12 mouse cellular contexts compared by ENCODE assay signal in the genomic region with DNA sequence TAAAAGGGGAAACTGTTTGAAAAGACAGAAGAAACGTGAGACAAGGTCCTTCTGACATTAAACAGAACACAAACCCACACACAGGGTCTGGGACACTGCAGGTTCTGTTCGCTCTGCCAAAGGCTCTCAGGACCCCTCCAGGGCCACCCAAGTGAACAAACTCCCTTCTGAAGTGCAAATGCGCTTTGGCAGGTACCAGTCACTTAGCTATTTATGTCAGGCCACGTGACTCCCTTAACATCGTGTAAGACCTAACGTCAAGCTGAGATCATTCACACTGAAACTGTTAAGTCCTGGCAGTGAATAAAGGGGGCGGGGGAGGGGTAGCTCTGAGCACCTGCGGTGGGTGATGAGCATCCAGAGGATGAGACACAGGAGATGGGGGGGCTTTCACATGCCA.
DNase-seq lines count a peak whose midpoint lies in the region; ATAC-seq and TF ChIP-seq lines count a peak whose summit lies in the region.
"Had no signal": no experiment of that assay in that cellular context is flagged by ENCODE, and none has a peak within 500 bp of the region (broad histone marks: within the 10 kb centered on the region; RNA-seq: fewer than 3 reads in every experiment).

No protein-coding gene starts in this region.

- ATAC-seq in forebrain, embryonic 11.5 days (replicated peaks; ENCODE audit: low FRiP score), result no peak
- ATAC-seq in intestine, embryonic 14.5 days (replicated peaks; ENCODE audit: low FRiP score, low TSS enrichment, low read depth), result peak; percentile 37; the same call in 1 of the 2 replicates
- ATAC-seq in intestine, postnatal 0 days, result no peak
- no peak for ATAC-seq in midbrain, embryonic 14.5 days (ENCODE audit: low FRiP score, low TSS enrichment)
- no peak for ATAC-seq in erythroid progenitor cell, adult 5-6 weeks (replicated peaks; ENCODE audit: low FRiP score, poor library complexity, severe bottlenecking)

- H3K27ac ChIP-seq in forebrain, embryonic 10.5 days, result 0 out of 2 replicates have a peak overlapping the region, but pooled peaks have one; percentile 33
- no peak overlapping the region for H3K27ac ChIP-seq in forebrain, embryonic 11.5 days (ENCODE audit: low read depth, low read length)
- peak overlapping the region; percentile 57; the same call in 1 of the 2 replicates for H3K27ac ChIP-seq in intestine, embryonic 14.5 days (ENCODE audit: low read depth)
- no peak overlapping the region for H3K27ac ChIP-seq in intestine, postnatal 0 days (ENCODE audit: low read depth, low read length)
- H3K27ac ChIP-seq in midbrain, embryonic 14.5 days (replicated peaks; ENCODE audit: low read depth, low read length), result no peak overlapping the region

- no peaks in the 10 kb centered on the region for H3K36me3 ChIP-seq in forebrain, embryonic 10.5 days (replicated peaks)
- H3K36me3 ChIP-seq in forebrain, embryonic 11.5 days (ENCODE audit: control insufficient read depth, insufficient read depth, low read length), result no peaks in the 10 kb centered on the region
- H3K36me3 ChIP-seq in intestine, embryonic 14.5 days (ENCODE audit: control insufficient read depth, insufficient read depth, low read length), result no peaks in the 10 kb centered on the region
- no peaks in the 10 kb centered on the region for H3K36me3 ChIP-seq in intestine, postnatal 0 days (ENCODE audit: control insufficient read depth, insufficient read depth)
- H3K36me3 ChIP-seq in midbrain, embryonic 14.5 days (ENCODE audit: control insufficient read depth, insufficient read depth, low read length), result no peaks in the 10 kb centered on the region

- H3K4me2 ChIP-seq in forebrain, embryonic 11.5 days (ENCODE audit: low read depth, low read length, severe bottlenecking), result no peak overlapping the region
- no peak overlapping the region for H3K4me2 ChIP-seq in intestine, embryonic 14.5 days (ENCODE audit: low read length)
- H3K4me2 ChIP-seq in intestine, postnatal 0 days (replicated peaks; ENCODE audit: low read depth), result no peak overlapping the region
- H3K4me2 ChIP-seq in midbrain, embryonic 14.5 days (ENCODE audit: low read length), result no peak overlapping the region
- H3K4me2 ChIP-seq: lung, embryonic 14.5 days had no signal

- WGBS in forebrain, embryonic 10.5 days, result 21% methylated on average over 8 of the region's 8 CpGs
- WGBS in forebrain, embryonic 11.5 days, result 18% methylated on average over 8 of the region's 8 CpGs
- WGBS in intestine, embryonic 14.5 days, result 16% methylated on average over 8 of the region's 8 CpGs
- WGBS in intestine, postnatal 0 days, result 41% methylated on average over 8 of the region's 8 CpGs
- WGBS in midbrain, embryonic 14.5 days, result 19% methylated on average over 8 of the region's 8 CpGs

- H3K27me3 ChIP-seq in forebrain, embryonic 10.5 days (ENCODE audit: poor library complexity, severe bottlenecking), result no peaks in the 10 kb centered on the region
- H3K27me3 ChIP-seq in forebrain, embryonic 11.5 days (ENCODE audit: control insufficient read depth, insufficient read depth, low read length), result no peaks in the 10 kb centered on the region
- H3K27me3 ChIP-seq in intestine, embryonic 14.5 days (replicated peaks; ENCODE audit: control insufficient read depth, insufficient read depth, low read length), result no peaks in the 10 kb centered on the region
- H3K27me3 ChIP-seq in intestine, postnatal 0 days (replicated peaks; ENCODE audit: control insufficient read depth, insufficient read depth, low read length), result no peaks in the 10 kb centered on the region
- no peaks in the 10 kb centered on the region for H3K27me3 ChIP-seq in midbrain, embryonic 14.5 days (ENCODE audit: control insufficient read depth, insufficient read depth, low read length)

- DNase-seq in forebrain, embryonic 10.5 days (ENCODE audit: extremely low spot score, low spot score), result no peak
- no peak for DNase-seq in forebrain, embryonic 11.5 days (ENCODE audit: low spot score)
- DNase-seq in intestine, embryonic 14.5 days (ENCODE audit: low spot score), result no peak
- DNase-seq in brain, adult 2 months (ENCODE audit: low read depth, low spot score), result peak; percentile 58
- DNase-seq in midbrain, embryonic 14.5 days, result peak; percentile 35
- DNase-seq in left cerebral cortex, adult 9 months (ENCODE audit: low spot score in 2 of 2), result no peak
- DNase-seq: kidney, adult 11 months; left cerebral cortex, postnatal 4 days; lung, embryonic 14.5 days; right cerebral cortex, adult 18-20 months had no signal

- no peak overlapping the region for H3K4me3 ChIP-seq in forebrain, embryonic 10.5 days
- H3K4me3 ChIP-seq in forebrain, embryonic 11.5 days (ENCODE audit: low read depth, low read length), result no peak overlapping the region
- H3K4me3 ChIP-seq in intestine, embryonic 14.5 days (ENCODE audit: low read depth, low read length), result no peak overlapping the region
- no peak overlapping the region for H3K4me3 ChIP-seq in intestine, postnatal 0 days (ENCODE audit: low read depth, low read length)
- H3K4me3 ChIP-seq in midbrain, embryonic 14.5 days (replicated peaks; ENCODE audit: low read depth, low read length), result no peak overlapping the region

- TF ChIP-seq CTCF in intestine, postnatal 0 days (IDR thresholded peaks at IDR 0.05; ENCODE audit: low read depth), result no peak

- H3K4me1 ChIP-seq in forebrain, embryonic 10.5 days, result peaks cover 12% of the 10 kb centered on the region
- H3K4me1 ChIP-seq in forebrain, embryonic 11.5 days (replicated peaks; ENCODE audit: control insufficient read depth, insufficient read depth, low read length), result no peaks in the 10 kb centered on the region
- peaks cover 14% of the 10 kb centered on the region for H3K4me1 ChIP-seq in intestine, embryonic 14.5 days (replicated peaks; ENCODE audit: control insufficient read depth, insufficient read depth, low read length)
- H3K4me1 ChIP-seq in intestine, postnatal 0 days (replicated peaks; ENCODE audit: control insufficient read depth, insufficient read depth, low read length), result no peaks in the 10 kb centered on the region
- peaks cover 6% of the 10 kb centered on the region; the same call in 1 of the 2 replicates for H3K4me1 ChIP-seq in midbrain, embryonic 14.5 days (ENCODE audit: control insufficient read depth, insufficient read depth, low read length)

- no peaks in the 10 kb centered on the region for H3K9me3 ChIP-seq in forebrain, embryonic 10.5 days
- H3K9me3 ChIP-seq in forebrain, embryonic 11.5 days (ENCODE audit: control insufficient read depth, low read length), result no peaks in the 10 kb centered on the region
- no peaks in the 10 kb centered on the region for H3K9me3 ChIP-seq in intestine, embryonic 14.5 days (ENCODE audit: control insufficient read depth, low read length)
- no peaks in the 10 kb centered on the region for H3K9me3 ChIP-seq in intestine, postnatal 0 days (ENCODE audit: control insufficient read depth)
- H3K9me3 ChIP-seq in midbrain, embryonic 14.5 days (ENCODE audit: control insufficient read depth, low read length), result no peaks in the 10 kb centered on the region

- H3K9ac ChIP-seq in forebrain, embryonic 11.5 days (ENCODE audit: low read length), result no peak overlapping the region
- H3K9ac ChIP-seq in intestine, embryonic 14.5 days (ENCODE audit: low read length), result no peak overlapping the region
- no peak overlapping the region for H3K9ac ChIP-seq in intestine, postnatal 0 days (ENCODE audit: low read depth, low read length)
- H3K9ac ChIP-seq in midbrain, embryonic 14.5 days (replicated peaks; ENCODE audit: low read length), result no peak overlapping the region
- H3K9ac ChIP-seq: lung, embryonic 14.5 days had no signal

Comparison
In these comparisons a context has a peak if more than half of its experiments do, and no peak if none do; other contexts are left out.
1. H3K27ac ChIP-seq: peak in forebrain, embryonic 10.5 days (single experiment) and intestine, embryonic 14.5 days (single experiment); none in forebrain, embryonic 11.5 days (single experiment), intestine, postnatal 0 days (single experiment) and midbrain, embryonic 14.5 days (single experiment).
2. DNase-seq: peak in brain, adult 2 months (single experiment) and midbrain, embryonic 14.5 days (single experiment); none in forebrain, embryonic 10.5 days (single experiment), forebrain, embryonic 11.5 days (single experiment), intestine, embryonic 14.5 days (single experiment) and left cerebral cortex, adult 9 months (0 of 2).